Mouse (Mus musculus) gastrocnemius, postnatal 10 days (tissue): ENCODE measurements around the gene Epha3. TPM values are rescaled to one million over a fixed set of nuclear protein-coding genes. Genes with fewer than 3 reads are reported as not detected.
A peak's percentile ranks its signal among the peaks of the same experiment; 100 is the strongest.

Experiments used
- DNase-seq: peaks from one replicate; pipeline ENCODE4 v3.0.0; 2021; ENCODE audit warnings: mixed read lengths
- long read RNA-seq, 2 experiments: library from polyadenylated mRNA; stranded (forward); transcript quantifications; one replicate each; pipeline ENCODE4 v2.0.0; 2021
- total RNA-seq, 2 experiments: library from RNA; stranded (reverse); gene quantifications; 2 replicates each; pipeline ENCODE4 v1.2.3; 2021

Gene Epha3
- total RNA-seq: 1 to 10 TPM; 3.3 to 5.0 TPM
- long read RNA-seq, experiment 1, full-length matches to known transcripts: 1 of 2 reads
- long read RNA-seq, experiment 1, partial matches to known transcripts: 0 of 2 reads
- long read RNA-seq, experiment 1, other reads (novel, unspliced or antisense): 1 of 2 reads
- long read RNA-seq, experiment 2, partial matches to known transcripts: 0 of 1 reads
- long read RNA-seq, experiment 2, other reads (novel, unspliced or antisense): 1 of 1 reads

DNA sequence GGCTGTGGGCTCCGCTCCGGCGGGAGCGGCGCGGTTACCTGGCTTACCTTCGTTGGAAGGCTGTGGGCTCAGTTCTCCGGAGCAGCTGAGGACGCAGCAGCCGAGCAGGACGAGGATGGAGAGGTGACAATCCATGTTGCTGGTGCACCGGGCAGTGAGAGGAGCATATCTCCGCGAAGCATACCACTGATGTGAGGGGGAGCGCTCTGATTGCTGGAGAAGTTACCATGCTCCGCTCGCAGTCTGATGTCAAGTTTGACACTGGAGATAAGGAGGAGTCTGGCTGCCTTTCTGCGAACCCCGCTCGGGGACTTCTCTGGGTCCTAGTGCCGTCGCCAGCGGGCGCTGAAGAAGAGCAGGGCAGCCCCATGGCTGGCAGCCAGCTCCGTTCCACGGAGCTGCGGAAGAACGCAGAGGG is at the start of gene Epha3:
Gene Epha3, minus strand, starts transcription at position 263 of the 418 bp plus-strand sequence.
- DNase-seq: peak; percentile 71

DNA sequence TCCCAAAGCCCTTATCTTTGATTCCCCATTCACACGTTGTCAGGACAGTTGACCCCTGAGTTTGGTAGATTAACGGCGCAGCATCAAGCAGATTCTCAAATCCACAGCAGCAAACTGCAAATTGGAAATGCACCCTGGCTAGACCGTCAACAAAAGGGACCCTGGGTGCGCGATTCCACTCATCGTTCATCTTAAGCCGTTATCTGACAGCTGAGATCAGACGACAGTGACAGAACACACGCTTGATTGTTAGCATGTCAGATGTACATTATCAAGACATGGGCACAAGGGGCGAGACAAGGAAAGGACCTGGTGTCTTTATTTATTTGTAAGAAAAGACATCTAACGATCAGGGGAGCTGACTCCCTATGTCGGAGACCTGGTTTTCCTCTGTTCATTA is 39.5 kb upstream of the Epha3 start:
- no peak for DNase-seq

DNA sequence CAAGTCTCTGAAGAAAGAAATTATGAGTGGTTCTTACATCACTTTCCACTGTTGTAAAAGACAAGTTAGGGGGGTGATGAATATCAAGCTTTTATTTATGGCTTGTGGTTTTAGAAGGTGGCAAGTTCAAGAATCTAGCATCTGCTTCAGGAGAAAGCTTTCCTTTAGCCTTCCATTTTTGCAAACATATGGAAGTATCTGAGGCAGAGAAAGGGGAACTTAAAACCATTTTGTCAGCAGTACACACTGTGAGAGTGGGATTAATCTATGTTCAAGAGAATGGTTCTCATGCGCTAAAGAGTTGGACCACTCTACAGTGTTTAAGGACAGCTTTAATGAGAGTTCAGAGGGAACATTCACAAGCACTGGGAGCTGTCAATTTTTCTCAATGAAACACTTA is 17.2 kb upstream of the Epha3 start:
- no peak for DNase-seq

DNA sequence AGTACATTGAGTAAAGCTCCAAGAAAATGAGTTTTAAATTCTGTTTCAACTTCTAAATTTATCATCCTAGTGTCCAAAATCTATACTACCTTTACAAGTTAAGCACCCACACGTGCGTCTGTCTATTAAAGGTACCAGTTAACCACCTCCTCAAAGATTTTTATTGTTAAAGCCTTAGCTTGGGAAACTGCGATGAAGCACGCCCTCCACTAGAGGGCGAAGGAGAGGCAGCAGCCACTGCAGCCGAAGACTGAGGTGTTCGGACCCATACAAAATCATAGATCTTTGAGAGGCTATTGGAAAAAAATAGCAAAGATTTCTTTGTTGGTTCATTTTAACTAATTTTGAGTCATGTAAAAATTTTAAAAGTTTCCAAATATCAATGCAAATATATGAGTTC is 8.3 kb upstream of the Epha3 start:
- DNase-seq: peak; percentile 23

DNA sequence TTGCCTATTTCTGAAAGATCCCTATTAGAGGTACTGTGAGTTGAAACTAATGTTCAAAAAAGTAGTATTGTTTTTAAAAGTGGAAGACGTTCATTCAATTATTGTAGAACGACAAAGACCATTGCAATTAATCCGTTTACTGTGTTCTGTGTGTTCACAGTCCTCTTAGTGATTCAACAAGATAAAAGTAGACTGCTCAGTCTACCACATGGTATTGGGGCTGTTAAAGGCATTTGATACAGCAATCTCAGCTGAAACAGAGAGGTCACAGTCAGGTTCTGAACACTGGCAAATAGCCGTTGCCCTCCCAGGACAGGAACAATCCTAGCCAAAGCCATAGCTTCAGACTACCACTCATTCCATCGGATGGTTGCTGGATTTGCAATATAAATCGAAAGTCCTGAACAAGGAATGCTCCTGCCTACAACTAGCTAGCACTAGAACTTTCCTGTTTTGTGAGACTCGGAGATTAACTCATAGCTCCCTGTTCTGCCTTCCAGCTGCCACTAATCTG is 545 bp upstream of the Epha3 start:
- no peak for DNase-seq

DNA sequence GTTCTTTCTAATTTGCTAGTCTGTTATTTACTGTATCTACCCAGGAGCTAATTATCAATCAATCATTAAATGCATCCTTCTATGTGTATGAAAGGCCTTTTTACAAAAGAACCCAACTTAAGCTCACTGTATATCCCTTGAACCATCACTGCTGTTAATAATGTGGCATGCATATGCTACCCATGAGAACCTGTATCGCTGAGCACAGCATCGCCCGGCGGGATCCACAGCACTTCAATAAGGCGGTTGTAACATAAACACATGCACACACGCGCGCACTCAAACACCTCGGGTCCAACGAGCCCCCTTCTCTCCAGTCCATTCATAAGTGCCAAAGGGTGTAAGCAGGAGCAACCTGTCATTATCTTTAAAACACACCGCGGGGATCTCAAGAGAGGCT is 794 bp downstream of the Epha3 start:
- no peak for DNase-seq

DNA sequence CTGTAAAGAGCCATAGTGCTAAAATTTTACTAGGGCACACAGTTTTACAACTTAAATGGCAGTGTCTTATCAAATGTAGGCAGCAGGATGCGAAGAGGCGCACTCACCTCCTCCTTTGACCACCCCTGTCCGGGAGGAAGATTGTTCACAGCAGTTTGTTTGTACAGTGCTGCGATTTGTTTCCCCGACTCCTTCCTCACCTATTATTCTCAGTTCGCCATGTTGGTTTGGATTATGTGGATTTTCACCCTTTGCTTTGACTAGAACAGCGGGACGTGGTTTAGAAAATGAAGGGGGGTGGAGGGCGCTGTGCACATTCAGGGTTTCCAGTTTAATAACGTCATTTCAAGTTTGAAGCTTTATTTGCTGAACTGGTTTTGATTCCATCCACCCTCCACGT is 6.4 kb downstream of the Epha3 start:
- DNase-seq: no peak

DNA sequence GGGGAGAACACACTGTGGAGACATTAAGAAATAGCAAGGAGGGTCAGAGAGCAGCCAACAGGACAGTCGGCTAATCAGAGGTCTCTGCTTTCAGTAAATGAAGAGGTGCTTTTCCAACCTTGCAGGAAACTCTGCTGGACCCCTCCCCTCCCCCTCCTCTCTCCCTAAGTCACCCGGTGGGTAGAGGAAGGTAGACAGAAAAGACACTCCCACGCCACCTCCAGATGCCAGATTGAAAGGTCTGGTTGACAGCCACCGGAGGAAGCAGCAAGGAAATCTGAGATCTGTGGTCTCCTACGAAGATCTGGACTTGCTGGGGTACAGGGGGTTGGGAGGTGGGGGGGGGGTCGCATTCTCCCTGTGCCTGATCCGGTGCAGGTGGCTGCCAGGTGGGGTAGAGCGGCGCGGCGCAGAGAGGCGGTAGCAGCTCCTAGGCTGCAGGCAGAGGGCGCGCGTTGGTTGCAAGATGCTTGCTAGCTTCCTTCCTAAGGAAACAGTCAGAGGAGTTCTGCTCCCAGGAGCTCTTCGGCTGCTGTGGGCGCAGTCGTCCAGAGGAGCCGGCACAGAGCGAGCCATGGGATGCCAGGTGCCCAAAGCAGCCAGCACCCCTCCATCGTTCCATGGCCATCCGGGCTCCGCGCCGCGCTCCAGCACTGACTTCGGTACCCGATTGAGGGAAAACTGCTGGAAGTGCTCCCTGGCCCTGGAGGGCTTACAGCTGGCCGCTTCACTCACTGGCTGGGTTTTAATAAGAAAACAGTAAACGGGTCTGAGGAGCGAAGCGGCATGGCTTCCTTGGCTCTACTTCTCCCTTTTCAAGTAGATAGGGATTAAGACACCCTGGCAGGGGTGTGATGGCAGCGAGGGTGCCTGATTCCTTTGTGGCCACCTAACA is 7.1 kb downstream of the Epha3 start:
- peak; percentile 66 for DNase-seq

DNA sequence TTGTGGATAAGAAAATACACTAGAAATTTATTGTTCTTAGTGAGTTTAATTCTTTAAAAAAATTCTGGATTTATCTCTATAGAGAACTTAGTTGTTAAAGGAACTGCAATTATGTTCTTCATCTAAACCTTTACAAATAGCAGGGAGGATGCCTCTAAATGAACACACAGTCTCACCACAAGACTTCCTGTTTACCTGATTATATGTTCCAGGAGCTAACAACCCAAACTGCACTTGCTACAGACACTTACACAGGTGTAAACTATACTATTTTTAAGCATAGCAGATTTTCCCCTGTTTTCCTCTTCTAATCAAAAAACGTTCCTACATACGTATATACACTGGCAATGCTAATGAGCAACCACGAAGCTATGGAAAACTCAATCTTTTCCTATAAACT is 13.7 kb downstream of the Epha3 start:
- no peak for DNase-seq

DNA sequence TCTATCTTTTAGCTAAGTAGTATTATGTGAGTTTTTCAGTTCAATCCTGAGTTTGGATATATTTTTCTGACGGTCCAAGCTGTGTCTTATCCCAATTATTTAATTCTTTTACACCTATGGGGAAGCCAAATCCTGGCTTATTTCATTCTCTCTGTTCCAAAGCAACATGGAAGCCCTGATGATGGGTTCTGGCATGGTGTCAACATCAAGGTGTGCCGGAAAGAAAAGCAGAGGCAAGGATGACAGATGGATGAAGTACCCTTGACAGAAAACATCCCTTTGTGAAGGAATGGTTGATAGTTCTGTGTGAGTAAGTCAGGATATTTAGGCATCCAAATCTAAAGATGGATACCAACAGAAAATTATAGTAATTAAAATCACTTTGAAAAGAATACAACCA is 21.1 kb downstream of the Epha3 start:
- DNase-seq: no peak

DNA sequence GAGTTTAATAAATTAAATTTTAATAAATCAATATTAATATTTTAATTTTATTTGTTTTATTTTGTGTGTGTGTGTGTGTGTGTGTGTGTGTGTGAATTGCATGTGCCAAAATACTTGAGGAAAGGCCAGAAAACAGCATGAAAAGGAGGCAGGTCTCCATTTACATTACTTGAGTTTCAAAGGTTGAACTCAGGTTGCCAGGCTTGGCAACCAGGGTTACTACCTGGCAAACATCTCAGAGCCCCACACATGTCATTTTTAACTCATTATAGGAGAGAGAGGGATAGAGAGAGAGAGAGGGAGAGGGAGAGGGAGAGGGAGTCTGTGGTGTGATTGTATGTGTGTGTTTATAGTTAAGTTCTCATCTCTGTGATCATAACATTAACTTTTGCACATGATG is 26.5 kb downstream of the Epha3 start:
- DNase-seq: no peak

DNA sequence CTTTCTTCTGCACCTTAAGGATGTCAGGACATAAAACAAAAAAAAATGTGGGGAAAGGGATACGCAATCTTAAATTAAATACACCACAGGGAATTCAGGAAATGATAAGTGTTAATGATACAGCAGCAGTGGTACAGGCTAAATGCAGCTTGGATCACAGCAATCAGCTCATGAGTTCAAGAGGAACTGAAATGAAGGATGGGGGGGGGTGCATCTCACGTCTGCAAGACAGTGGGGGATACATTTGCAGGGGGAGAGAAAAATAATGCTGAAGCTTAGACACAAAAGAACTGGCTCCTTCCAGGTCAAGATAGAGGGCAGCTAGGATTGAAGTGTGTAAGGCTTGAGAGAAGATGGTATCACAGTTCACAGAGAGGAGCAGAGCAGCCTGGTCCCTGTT is 42.8 kb downstream of the Epha3 start:
- no peak for DNase-seq

DNA sequence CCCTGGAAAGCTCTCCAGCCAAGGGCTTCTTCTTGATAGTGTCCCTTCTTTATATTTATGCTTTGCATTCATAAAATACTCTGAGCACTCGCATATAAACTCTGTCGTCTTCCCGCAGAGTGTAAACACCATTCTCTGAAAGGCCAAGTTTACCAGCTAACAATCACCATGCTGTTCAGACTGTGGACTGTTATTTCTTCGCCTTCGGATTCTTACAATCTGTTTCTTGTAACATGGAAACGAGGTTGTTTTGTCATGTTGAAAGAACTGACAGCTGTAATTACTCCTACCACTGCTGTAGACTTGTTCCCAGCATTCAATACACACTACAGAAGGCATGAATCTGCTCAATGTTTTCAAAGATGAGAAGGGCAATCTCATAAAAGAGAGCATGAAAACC is 46.4 kb downstream of the Epha3 start:
- no peak for DNase-seq

DNA sequence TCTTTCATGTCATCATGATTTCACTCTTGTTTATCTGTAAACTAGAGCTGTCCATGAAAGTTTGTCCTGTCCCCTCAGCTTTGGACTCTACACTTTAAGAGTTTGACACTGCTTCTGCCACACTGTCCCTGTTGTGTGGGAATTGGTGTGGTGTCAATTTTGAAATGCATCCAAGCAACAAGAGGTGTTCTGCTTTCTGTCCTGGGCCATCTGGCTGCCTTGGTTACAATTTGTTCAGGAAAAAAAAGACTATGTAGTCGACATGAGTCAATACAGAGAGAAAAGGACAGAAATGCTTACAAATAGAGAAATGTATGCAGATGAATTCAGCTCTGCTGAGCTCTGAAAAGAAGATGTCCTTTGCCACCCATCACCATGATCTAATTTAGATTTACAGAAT is 47.3 kb downstream of the Epha3 start:
- no peak for DNase-seq

DNA sequence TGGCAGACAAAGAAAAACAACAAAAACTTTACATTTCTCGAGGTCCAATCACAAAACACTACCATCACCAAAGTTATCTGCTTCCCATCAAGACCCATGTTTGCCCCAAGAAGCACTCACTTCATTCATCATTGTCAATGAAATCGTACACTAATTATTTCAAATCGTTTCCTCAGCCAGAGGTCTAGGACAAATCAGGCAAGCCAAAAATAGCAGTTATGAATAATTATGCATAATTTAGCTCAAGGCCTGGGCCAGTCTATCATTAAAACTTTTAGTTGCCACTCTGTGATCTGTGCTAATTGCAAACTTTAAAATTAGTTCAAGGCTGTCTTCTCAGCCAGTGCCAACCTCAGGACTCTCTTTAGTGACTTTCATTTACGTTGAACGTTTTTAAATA is 54.1 kb downstream of the Epha3 start:
- DNase-seq: no peak

DNA sequence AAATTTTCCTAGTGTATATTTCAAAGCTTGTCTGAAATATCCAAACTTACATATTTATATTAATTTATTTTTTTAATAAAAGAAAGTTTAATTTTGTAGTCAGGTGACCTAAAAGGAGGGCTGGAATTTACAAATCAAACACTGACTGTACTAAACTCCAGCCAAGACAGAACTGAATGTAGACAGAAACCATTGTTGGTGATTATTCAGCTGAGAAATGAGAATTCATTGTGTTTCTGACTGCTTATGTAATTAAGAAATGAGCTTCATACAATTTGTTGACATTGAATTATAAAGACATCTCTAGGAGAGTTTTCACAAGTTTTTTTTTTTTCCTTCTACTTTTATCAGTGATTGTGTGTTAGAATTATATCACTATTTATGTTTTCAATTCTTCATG is 55.0 kb downstream of the Epha3 start:
- DNase-seq: no peak

DNA sequence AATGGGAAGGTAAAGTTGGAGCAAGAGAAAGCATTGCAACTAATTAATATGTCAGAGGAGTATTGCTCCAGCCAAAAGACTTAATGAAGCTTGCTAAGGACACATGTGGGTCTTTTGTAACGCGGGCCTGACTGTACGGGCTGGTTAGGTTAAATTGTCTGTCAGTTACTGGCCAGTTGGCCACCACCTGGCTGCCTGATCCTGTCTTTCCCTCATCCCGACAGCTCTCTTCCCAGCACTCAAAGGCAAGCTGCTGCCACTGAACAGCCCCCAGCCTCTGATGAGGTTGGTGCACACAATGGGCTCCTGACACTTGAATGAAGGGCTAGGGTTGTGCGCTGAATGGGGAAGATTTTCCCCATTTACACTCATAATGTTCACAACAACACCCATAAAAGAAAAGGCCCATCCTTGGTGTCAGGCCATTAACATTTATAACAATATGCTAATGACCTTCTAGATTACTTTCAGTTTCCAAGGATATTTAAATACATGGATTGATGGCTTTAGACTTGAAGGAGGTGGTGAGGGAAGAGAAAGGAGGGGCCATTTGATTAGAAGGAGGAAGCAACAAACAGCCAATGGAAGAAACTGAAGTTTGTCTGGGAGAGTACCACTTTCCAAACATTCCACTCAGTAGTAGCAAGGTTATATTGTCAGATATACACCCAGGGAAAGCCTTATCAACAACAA is 57.4 kb downstream of the Epha3 start:
- no peak for DNase-seq

DNA sequence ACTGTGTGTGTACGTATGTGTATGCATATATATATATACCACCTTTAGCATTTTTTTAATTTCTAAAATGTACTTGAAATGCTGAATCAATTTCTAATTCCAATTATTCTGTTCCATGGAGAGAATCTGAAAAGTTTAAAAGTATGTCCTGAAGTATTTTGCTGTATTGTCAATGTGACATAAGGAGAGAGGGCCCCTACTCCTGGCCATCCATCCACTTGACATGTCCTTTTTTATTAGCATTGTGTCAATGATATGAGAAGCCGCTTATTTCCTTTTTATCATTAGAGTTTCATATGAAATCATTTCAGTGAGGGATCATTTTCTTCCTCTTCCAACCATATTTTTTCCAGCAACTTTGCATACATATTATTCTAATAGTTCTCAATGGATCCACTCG is 58.0 kb downstream of the Epha3 start:
- DNase-seq: no peak

DNA sequence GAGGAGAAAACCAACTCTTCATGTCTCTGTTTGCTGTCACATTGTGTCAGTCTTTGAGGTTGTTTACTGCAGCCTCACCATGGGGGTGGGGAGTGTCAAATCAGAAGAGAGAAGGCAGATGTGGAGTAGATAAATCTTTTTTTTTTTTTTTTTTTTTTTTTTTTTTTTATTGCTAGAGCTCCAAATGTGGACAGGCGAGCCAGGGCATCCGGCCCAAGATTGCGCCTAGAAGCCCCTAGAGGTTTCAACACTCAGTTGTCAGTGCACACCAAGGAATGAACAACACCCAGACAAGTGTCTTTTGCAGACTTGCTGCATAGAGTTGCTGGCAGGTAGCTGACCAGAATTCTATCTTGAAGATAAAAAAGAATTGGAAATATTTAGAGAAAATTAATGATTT is 62.5 kb downstream of the Epha3 start:
- DNase-seq: peak; percentile 6

DNA sequence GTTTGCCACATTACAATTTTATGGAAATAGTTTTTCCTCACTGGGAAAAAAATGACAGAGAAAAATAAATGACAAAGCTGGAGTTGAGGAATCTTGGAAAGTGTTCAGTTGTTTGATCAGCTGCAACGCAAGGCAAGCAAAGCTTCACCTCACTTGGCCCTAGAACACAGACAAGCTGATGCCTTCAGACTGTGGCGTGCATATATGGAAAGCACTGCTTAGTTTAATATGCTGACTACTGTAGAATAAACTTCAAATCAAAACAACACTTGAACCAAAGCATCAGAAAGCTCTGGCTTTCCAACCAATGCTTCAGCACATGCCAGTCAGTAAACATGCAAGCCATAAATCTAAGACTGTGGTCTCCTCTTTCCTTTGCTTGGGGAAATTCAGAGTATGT is 65.6 kb downstream of the Epha3 start:
- DNase-seq: no peak

DNA sequence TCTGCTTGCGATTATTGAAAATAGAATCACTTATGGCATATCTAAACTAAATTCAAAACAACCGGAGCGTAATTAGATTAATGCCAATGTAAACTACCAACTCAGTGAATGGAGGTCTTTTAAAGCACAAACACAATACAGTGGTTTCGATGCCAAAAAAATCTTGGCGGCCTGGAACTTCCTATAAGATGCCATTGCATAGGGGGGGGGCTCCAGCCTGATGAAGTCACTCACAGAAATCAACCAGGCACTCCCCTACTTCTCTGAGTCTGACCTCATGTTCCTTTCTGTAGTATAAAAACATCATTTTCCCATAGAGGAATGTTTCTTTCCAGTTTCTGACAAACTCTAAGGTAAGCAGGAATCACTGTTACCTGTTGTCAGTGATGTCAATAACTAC is 69.7 kb downstream of the Epha3 start:
- DNase-seq: no peak

DNA sequence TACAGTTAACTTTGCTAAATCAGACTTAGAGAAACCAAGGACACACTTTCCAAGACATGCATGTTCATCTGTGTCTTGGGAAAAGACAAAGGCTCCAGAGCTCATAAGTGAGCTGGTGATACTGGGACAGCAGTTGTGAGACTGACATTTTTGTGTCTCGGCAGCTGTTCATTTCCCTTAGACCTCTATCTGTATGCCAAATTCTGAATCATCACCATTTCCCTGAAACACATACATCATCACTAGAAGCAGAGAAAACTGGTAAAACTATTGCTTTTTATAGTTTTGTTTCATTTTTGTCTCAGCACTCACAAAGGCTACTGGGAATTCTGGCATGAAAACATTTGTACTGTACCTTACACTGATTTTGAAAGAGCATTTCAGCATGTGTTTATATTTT is 70.2 kb downstream of the Epha3 start:
- DNase-seq: no peak

DNA sequence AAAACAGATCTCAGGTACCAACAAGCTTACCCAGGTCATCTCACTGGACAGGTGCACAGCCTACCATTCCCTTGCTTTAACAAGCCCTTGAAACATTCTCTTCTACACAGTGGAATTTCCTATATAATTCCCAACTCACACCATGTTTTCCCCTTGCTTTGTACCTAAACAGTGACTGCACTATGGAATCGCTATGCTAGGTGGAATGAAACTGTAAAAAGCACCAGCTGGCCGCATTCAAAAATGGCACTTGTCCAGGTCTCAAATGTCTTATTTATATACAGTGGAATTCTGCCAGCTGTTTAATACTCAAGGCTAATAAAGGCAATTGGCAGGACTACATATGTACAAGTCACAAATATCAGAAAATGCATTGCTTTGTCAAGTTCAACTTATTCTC is 71.9 kb downstream of the Epha3 start:
- no peak for DNase-seq
